Mouse (Mus musculus) testis, adult 2 months (tissue): ENCODE measurements around the gene Raly.

Source experiments
- CTCF ChIP-seq: fragments of 200-500 bp; IDR thresholded peaks from 2 replicates; pipeline ENCODE4 v1.5.1; 2012; ENCODE audit warnings: low read depth, mild to moderate bottlenecking, inconsistent platforms, low read length, moderate library complexity; ENCODE audit not compliant: control insufficient read depth, insufficient read depth, insufficient replicate concordance
- POLR2A ChIP-seq: fragments of 200-500 bp; IDR thresholded peaks from 2 replicates; pipeline ENCODE4 v1.6.1; 2012; ENCODE audit warnings: low read depth, mild to moderate bottlenecking, inconsistent platforms, low read length, moderate library complexity; ENCODE audit not compliant: control insufficient read depth

DNA sequence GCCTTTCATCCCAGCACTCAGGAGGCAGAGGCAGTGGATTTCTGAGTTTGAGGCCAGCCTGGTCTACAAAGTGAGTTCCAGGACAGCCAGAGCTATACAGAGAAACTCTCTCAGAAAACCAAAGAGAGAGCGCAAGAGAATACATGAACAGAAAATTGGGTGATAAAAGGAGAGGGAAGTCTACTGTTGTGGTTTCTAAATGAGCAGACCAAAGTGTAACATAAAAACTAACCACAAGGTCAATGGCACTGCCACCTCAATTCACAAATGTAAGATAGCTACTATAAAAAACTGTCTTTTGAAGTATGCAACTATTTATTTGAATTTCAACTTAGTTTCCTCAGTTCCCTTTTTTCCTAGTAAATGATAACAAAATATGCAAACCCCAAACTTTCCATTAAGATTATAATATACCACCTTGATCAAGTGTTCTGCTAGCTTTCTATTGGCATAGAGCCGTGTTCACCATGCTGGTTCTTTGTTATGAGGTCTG is 36.8 kb upstream of the Raly start:
- TF ChIP-seq POLR2A (no peak), CTCF (no peak)
